Mouse (Mus musculus) limb, embryonic 15.5 days (tissue): ENCODE measurements around the gene Rad50. TPM values are rescaled to one million over a fixed set of nuclear protein-coding genes. Genes with fewer than 3 reads are reported as not detected.

Experiments used
- ATAC-seq: fragments of 200-750 bp; cut with Nextera tagmentation; 2 replicates; pipeline ENCODE4 v1.8.0; 2017; ENCODE audit warnings: low read depth, moderate TSS enrichment; ENCODE audit not compliant: insufficient number of reproducible peaks, low FRiP score, low TSS enrichment
- H3K27ac ChIP-seq: fragments of 300-500 bp; sonication (generic); 2 replicates; pipeline ENCODE4 v1.5.1; 2015; ENCODE audit warnings: moderate library complexity, mild to moderate bottlenecking, inconsistent platforms
- H3K27me3 ChIP-seq: fragments of 300-500 bp; sonication (generic); 2 replicates; pipeline ENCODE4 v1.6.1; 2015; ENCODE audit warnings: inconsistent platforms
- H3K36me3 ChIP-seq: fragments of 300-500 bp; sonication (generic); 2 replicates; pipeline ENCODE4 v1.6.1; 2015; ENCODE audit warnings: inconsistent platforms
- H3K4me1 ChIP-seq: fragments of 300-500 bp; sonication (generic); 2 replicates; pipeline ENCODE4 v1.6.1; 2015; ENCODE audit warnings: inconsistent platforms
- H3K4me2 ChIP-seq: fragments of 300-500 bp; sonication (generic); 2 replicates; pipeline ENCODE4 v1.6.1; 2015; ENCODE audit warnings: mild to moderate bottlenecking, inconsistent platforms
- H3K4me3 ChIP-seq: fragments of 300-500 bp; sonication (generic); 2 replicates; pipeline ENCODE4 v1.5.1; 2015; ENCODE audit warnings: mild to moderate bottlenecking, inconsistent platforms
- H3K9ac ChIP-seq: fragments of 300-500 bp; sonication (generic); 2 replicates; pipeline ENCODE4 v1.6.1; 2015; ENCODE audit warnings: inconsistent platforms
- H3K9me3 ChIP-seq: fragments of 300-500 bp; sonication (generic); 2 replicates; pipeline ENCODE4 v1.6.1; 2016; ENCODE audit warnings: inconsistent platforms
- WGBS: fragments of 180-500 bp; shearing (Covaris S2); methylation state at CpG from one replicate; pipeline ENCODE4 v1.1.7; 2015; 5-methylcytosine and 5-hydroxymethylcytosine counted together
- polyA plus RNA-seq: library from polyadenylated mRNA; unstranded; fragments of >200 nt; fragmentation: Nextera tagmentation; extraction: Ambion mirVana; gene quantifications from 2 replicates; pipeline ENCODE4 v1.2.1, GENCODE M21; 2015

The Rad50 gene
- polyA plus RNA-seq, 1 experiment from 2014 or later = 28.0 TPM

DNA sequence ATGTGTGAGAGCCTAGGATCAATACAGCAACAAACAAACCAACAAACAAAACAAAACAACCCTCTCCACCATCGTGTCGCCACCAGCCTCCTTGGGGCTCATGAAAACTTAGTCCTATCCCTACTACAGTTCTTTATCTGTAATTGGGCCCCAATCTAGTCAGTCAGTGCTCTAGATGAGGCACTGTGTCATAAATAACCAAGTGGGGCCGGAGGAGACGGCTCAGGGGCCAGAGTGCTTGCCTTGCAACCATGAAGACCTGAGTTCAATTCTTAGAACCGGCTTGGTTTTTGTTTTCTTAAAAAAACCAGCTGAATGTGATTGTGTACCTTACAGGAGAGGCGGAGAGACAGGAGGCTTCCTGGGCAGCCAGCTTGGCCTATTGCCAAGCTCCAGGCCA, 91.9 kb downstream of the Rad50 start:
- ATAC-seq = no peak
- no peak overlapping the region for H3K27ac ChIP-seq

DNA sequence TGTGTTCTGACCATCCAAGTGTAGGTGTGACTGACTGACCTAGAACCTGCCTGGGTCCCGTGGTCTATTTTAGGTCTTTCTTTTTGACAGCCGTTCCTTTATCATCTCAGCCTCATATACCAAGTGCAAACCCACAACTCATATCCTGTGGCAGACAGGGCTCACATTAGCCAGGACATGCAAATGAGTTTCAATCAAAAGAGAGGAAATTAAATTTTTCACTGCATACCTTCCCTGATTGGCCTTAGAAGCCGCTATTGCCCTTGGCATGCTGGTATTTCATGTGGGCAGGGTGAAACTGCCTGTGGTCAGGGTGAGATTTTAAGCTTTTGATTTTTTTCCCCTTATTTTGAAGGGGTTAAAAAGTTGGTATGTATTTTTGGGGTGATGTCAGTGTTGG, 97.4 kb downstream of the Rad50 start:
- Histone ChIP-seq H3K27me3 (no peaks in the 10 kb centered on the region), H3K4me2 (no peak overlapping the region), H3K27ac (no peak overlapping the region), H3K9me3 (no peaks in the 10 kb centered on the region), H3K4me1 (no peaks in the 10 kb centered on the region), H3K4me3 (no peak overlapping the region), H3K9ac (no peak overlapping the region), H3K36me3 (no peaks in the 10 kb centered on the region)
- WGBS = 66% methylated on average over 3 of the region's 3 CpGs
- ATAC-seq = no peak

More for the DNA sequence above, 91.9 kb downstream of the Rad50 start:
- WGBS = 66% methylated on average over 6 of the region's 6 CpGs
- Histone ChIP-seq H3K36me3 (no peaks in the 10 kb centered on the region), H3K4me3 (no peak overlapping the region), H3K4me1 (no peaks in the 10 kb centered on the region), H3K4me2 (no peak overlapping the region), H3K9ac (no peak overlapping the region), H3K9me3 (no peaks in the 10 kb centered on the region), H3K27me3 (no peaks in the 10 kb centered on the region)

DNA sequence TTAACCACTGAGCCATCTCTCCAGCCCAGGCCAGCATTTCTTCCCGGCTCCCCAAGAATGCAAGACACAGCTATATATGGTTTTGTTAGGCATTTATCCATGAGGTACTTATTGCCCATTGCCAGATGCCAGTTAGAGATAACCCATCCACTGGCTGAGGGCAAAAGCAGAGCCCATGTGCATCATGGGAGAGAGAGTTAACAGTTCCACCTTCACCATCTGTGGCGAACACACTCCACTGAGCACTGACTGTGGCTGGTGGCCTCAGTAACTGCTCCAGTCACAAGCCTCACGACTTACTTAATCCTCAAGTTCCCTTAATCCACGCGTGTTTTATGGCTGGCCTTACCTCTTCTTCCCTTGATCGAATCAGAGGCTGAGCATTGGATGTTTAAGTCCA, 97.9 kb downstream of the Rad50 start:
- Histone ChIP-seq H3K9ac (no peak overlapping the region), H3K27ac (no peak overlapping the region), H3K4me3 (no peak overlapping the region), H3K36me3 (no peaks in the 10 kb centered on the region), H3K27me3 (no peaks in the 10 kb centered on the region), H3K4me2 (no peak overlapping the region), H3K4me1 (no peaks in the 10 kb centered on the region), H3K9me3 (no peaks in the 10 kb centered on the region)
- 62% methylated on average over 6 of the region's 6 CpGs for WGBS
- no peak for ATAC-seq

DNA sequence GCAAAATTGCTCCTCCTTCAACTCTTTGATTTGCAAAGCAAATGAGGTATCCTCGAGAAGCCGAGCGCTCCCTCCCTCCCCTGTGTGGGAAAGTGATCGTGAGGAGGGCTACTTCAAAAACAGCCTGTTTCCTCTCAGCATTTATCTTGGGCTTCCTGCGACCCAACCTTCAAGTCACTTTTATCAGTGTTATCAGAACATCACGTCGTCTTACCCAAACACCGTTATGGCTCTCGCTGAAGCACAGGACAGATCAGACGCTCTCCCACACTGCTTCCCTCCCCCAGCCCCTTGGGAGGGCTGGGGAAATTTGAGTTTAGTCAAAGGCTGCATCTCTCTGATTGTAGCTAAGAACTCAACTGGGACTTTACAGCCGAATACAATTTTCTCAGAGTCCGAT, 101.5 kb downstream of the Rad50 start:
- WGBS = 17% methylated on average over 12 of the region's 12 CpGs
- ATAC-seq = no peak

DNA sequence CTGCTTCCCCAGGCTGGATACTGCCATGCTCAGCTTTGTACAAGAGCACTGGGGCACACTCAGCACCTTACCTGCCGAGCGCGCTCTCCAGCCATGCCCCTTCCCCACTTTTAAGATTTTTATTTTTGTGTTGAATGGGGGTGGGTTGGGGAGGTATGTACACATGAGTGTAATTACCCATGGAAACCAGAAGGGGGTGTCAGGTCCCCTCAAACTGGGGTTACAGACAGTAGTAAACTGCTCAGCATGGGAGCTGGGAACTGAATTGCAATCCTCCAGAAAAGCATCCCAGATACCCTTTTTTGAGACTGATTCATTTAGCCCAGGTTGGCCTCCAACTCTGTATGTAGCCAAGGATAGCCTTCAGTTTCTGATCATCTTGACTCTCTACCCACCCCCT, 102.1 kb downstream of the Rad50 start:
- WGBS = 94% methylated on average over 3 of the region's 3 CpGs
- Histone ChIP-seq H3K9ac (no peak overlapping the region), H3K27me3 (no peaks in the 10 kb centered on the region), H3K27ac (no peak overlapping the region), H3K4me1 (no peaks in the 10 kb centered on the region), H3K9me3 (no peaks in the 10 kb centered on the region), H3K4me3 (no peak overlapping the region), H3K4me2 (no peak overlapping the region), H3K36me3 (peaks cover 14% of the 10 kb centered on the region; the same call in 1 of the 2 replicates)
- no peak for ATAC-seq

More for the DNA sequence above, 101.5 kb downstream of the Rad50 start:
- no peaks in the 10 kb centered on the region for H3K4me1 ChIP-seq
- no peaks in the 10 kb centered on the region for H3K9me3 ChIP-seq
- no peak overlapping the region for H3K27ac ChIP-seq
- peaks cover 10% of the 10 kb centered on the region; the same call in 1 of the 2 replicates for H3K36me3 ChIP-seq
- no peak overlapping the region for H3K9ac ChIP-seq
- no peaks in the 10 kb centered on the region for H3K27me3 ChIP-seq
- no peak overlapping the region for H3K4me2 ChIP-seq
- H3K4me3 ChIP-seq = no peak overlapping the region

Other genes with a start within 250 kb of the Rad50 start
- gene Gm9837, start 236.8 kb downstream of the Rad50 start, polyA plus RNA-seq = not detected in 2 replicates
- not detected in 2 replicates for gene Gm9945, start 227.2 kb downstream of the Rad50 start, polyA plus RNA-seq
- 0.21 and 0.28 TPM in 2 replicates for gene Sowaha, start 227.0 kb downstream of the Rad50 start, polyA plus RNA-seq
- gene Sept8, start 188.1 kb downstream of the Rad50 start, polyA plus RNA-seq = 54.9 and 55.4 TPM in 2 replicates
- 69.2 and 82.2 TPM in 2 replicates for gene Kif3a, start 139.9 kb downstream of the Rad50 start, polyA plus RNA-seq
- gene Il4, start 88.7 kb downstream of the Rad50 start, polyA plus RNA-seq = 1.8 and 2.6 TPM in 2 replicates
- not detected in 2 replicates for gene Il13, start 72.6 kb downstream of the Rad50 start, polyA plus RNA-seq
- gene Il5, start 13.5 kb upstream of the Rad50 start, polyA plus RNA-seq = not detected in 2 replicates
- 14.6 and 16.4 TPM in 2 replicates for gene Irf1, start 62.7 kb upstream of the Rad50 start, polyA plus RNA-seq
- 0.22 TPM in 1 of 2 replicates, not detected in the other for gene Gm17334, start 65.9 kb upstream of the Rad50 start, polyA plus RNA-seq
- gene Gm12216, start 151.9 kb upstream of the Rad50 start, polyA plus RNA-seq = 0.37 TPM in 2 replicates
- gene Slc22a5, start 184.3 kb upstream of the Rad50 start, polyA plus RNA-seq = 7.6 and 8.2 TPM in 2 replicates